Mouse (Mus musculus): ENCODE measurements at regions not wholly inside any gene's neighbourhood (a gene's known extent, or its start where the extent isn't known, plus 50 kb on each side); places are given as distances from the start of the nearest gene placed in this dataset.

GRCm38 (mm10) chr3:147882936-147883645 lies 1030.9 kb downstream of the Ttll7 start:
- Histone ChIP-seq H3K27me3 (ENCODE audit: control insufficient read depth, insufficient read depth, low read length, poor library complexity, severe bottlenecking) (no peaks in the 10 kb centered on the region), H3K36me3 (ENCODE audit: control insufficient read depth, insufficient read depth, low read length, poor library complexity, severe bottlenecking) (no peaks in the 10 kb centered on the region)
- no peak for DNase-seq (ENCODE audit: low read depth, low spot score)

GRCm38 (mm10) chr3:147878690-147879089 lies 1026.5 kb downstream of the Ttll7 start:
- DNase-seq (ENCODE audit: low read depth, low spot score) = no peak
- Histone ChIP-seq H3K36me3 (ENCODE audit: control insufficient read depth, insufficient read depth, low read length, poor library complexity, severe bottlenecking) (no peaks in the 10 kb centered on the region), H3K27me3 (ENCODE audit: control insufficient read depth, insufficient read depth, low read length, poor library complexity, severe bottlenecking) (no peaks in the 10 kb centered on the region)

- H3K36me3 ChIP-seq (ENCODE audit: control insufficient read depth, insufficient read depth, low read length, poor library complexity, severe bottlenecking) = no peaks in the 10 kb centered on the region
- no peaks in the 10 kb centered on the region for H3K27me3 ChIP-seq (ENCODE audit: control insufficient read depth, insufficient read depth, low read length, poor library complexity, severe bottlenecking)
- no peak for DNase-seq (ENCODE audit: low read depth, low spot score)
Measured at GRCm38 (mm10) chr3:147868281-147868680, 1016.1 kb downstream of the Ttll7 start.

GRCm38 (mm10) chr3:147853346-147853745 lies 1001.2 kb downstream of the Ttll7 start:
- Histone ChIP-seq H3K36me3 (ENCODE audit: control insufficient read depth, insufficient read depth, low read length, poor library complexity, severe bottlenecking) (no peaks in the 10 kb centered on the region), H3K27me3 (ENCODE audit: control insufficient read depth, insufficient read depth, low read length, poor library complexity, severe bottlenecking) (no peaks in the 10 kb centered on the region)
- no peak for DNase-seq (ENCODE audit: low read depth, low spot score)

DNA sequence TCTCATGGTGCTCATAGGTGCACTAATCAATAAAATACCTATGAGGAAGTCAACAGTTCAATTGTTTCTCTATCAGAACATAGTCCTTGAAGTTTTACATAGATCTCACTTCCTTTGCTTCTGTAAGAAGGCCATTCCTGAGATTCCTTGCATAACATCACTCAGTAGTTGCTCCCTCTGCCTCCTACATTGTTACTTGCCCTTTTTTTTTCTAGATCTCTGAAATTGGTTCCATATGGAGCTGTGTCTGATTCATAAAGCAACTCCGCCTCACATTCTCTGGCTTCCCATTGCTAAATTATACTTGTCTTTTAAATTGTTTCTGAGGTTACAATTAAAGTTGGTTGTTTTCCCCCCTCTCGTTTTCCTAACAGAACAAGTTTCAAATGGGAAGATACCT lies 1000.7 kb downstream of the Ttll7 start:
- DNase-seq (ENCODE audit: low read depth, low spot score) = no peak
- Histone ChIP-seq H3K27me3 (ENCODE audit: control insufficient read depth, insufficient read depth, low read length, poor library complexity, severe bottlenecking) (no peaks in the 10 kb centered on the region), H3K36me3 (ENCODE audit: control insufficient read depth, insufficient read depth, low read length, poor library complexity, severe bottlenecking) (no peaks in the 10 kb centered on the region)

GRCm38 (mm10) chr3:147841357-147841756 lies 989.2 kb downstream of the Ttll7 start:
- DNase-seq (ENCODE audit: low read depth, low spot score) = no peak
- Histone ChIP-seq H3K36me3 (ENCODE audit: control insufficient read depth, insufficient read depth, low read length, poor library complexity, severe bottlenecking) (no peaks in the 10 kb centered on the region), H3K27me3 (ENCODE audit: control insufficient read depth, insufficient read depth, low read length, poor library complexity, severe bottlenecking) (no peaks in the 10 kb centered on the region)

- Histone ChIP-seq H3K36me3 (ENCODE audit: control insufficient read depth, insufficient read depth, low read length, poor library complexity, severe bottlenecking) (no peaks in the 10 kb centered on the region), H3K27me3 (ENCODE audit: control insufficient read depth, insufficient read depth, low read length, poor library complexity, severe bottlenecking) (no peaks in the 10 kb centered on the region)
- no peak for DNase-seq (ENCODE audit: low read depth, low spot score)
Measured at GRCm38 (mm10) chr3:147838816-147839215, 986.6 kb downstream of the Ttll7 start.

DNA sequence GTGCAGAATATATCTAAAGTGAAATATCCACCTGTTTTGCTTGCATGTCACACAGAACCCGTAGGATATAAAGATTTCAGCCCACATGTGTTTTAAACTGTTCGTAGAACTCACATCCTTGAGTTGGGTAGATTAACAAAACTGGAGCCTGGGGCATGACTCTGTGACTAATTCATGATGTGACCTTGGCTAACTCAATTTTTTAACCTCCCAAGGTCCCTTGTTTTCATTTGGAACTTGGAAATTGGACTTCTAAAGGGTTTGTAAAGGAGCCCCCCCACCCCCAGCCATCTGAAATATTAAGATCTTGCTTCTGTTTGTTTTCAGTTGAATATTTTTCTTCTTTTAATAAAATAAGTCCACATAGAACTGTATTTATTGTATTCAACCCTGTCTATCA lies 983.5 kb downstream of the Ttll7 start:
- DNase-seq (ENCODE audit: low read depth, low spot score) = no peak
- Histone ChIP-seq H3K36me3 (ENCODE audit: control insufficient read depth, insufficient read depth, low read length, poor library complexity, severe bottlenecking) (no peaks in the 10 kb centered on the region), H3K27me3 (ENCODE audit: control insufficient read depth, insufficient read depth, low read length, poor library complexity, severe bottlenecking) (no peaks in the 10 kb centered on the region)

- no peaks in the 10 kb centered on the region for H3K27me3 ChIP-seq (ENCODE audit: control insufficient read depth, insufficient read depth, low read length, poor library complexity, severe bottlenecking)
- no peaks in the 10 kb centered on the region for H3K36me3 ChIP-seq (ENCODE audit: control insufficient read depth, insufficient read depth, low read length, poor library complexity, severe bottlenecking)
- DNase-seq (ENCODE audit: low read depth, low spot score) = no peak
Measured at GRCm38 (mm10) chr3:147825337-147825736, 973.2 kb downstream of the Ttll7 start.

- Histone ChIP-seq H3K27me3 (ENCODE audit: control insufficient read depth, insufficient read depth, low read length, poor library complexity, severe bottlenecking) (no peaks in the 10 kb centered on the region), H3K36me3 (ENCODE audit: control insufficient read depth, insufficient read depth, low read length, poor library complexity, severe bottlenecking) (no peaks in the 10 kb centered on the region)
- no peak for DNase-seq (ENCODE audit: low read depth, low spot score)
Measured at GRCm38 (mm10) chr3:147824451-147824850, 972.3 kb downstream of the Ttll7 start.

DNA sequence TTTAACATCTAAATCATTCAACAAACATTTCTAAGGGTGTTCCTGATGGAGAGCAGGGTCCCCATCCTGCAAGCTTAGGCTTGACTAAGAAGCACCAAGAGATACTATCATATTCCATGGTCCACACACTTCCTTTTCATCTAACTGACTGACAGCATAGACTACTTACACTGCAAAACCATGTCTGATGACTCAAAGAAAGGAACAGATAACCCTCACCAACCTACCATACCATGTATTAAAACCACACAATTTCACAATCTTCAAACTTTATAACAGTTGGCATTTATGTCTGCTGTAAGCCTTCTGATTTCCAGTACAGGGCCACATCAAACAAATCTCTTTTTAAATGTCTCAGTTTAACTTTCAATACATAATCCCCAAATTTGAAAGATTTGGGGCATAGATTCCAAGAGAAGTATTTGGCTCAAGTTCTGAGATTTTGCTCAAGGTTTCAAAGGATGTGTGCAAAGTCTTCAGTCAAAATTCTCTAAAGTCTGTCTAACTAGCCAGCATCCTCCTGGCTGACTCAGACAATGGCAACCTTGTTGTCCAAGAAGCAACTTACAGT lies 962.0 kb downstream of the Ttll7 start:
- no peak for DNase-seq (ENCODE audit: low read depth, low spot score)
- Histone ChIP-seq H3K27me3 (ENCODE audit: control insufficient read depth, insufficient read depth, low read length, poor library complexity, severe bottlenecking) (no peaks in the 10 kb centered on the region; the same call in 1 of the 2 replicates), H3K36me3 (ENCODE audit: control insufficient read depth, insufficient read depth, low read length, poor library complexity, severe bottlenecking) (no peaks in the 10 kb centered on the region)

- Histone ChIP-seq H3K36me3 (ENCODE audit: control insufficient read depth, insufficient read depth, low read length, poor library complexity, severe bottlenecking) (no peaks in the 10 kb centered on the region), H3K27me3 (ENCODE audit: control insufficient read depth, insufficient read depth, low read length, poor library complexity, severe bottlenecking) (no peaks in the 10 kb centered on the region)
- no peak for DNase-seq (ENCODE audit: low read depth, low spot score)
Measured at GRCm38 (mm10) chr3:147802546-147802945, 950.4 kb downstream of the Ttll7 start.

DNA sequence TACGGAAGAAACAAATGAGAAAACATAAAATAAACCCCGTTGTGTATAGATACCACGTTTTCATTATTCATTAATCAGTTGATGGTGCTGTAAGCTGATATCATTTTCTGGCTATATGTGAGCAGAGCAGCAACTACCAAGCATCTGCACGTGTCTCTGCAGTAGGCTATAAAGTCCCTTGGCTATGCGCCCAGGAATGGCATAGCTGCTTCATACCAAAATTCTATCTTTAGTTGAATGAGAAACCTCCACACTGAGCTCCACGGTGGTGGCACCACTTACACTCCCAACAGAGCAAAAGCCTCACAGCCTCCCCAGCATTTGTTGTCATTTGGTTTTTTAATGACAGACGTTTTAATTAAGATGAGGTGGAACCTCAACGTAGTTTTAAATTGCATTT lies 944.4 kb downstream of the Ttll7 start:
- no peaks in the 10 kb centered on the region for H3K36me3 ChIP-seq (ENCODE audit: control insufficient read depth, insufficient read depth, low read length, poor library complexity, severe bottlenecking)
- H3K27me3 ChIP-seq (ENCODE audit: control insufficient read depth, insufficient read depth, low read length, poor library complexity, severe bottlenecking) = no peaks in the 10 kb centered on the region
- no peak for DNase-seq (ENCODE audit: low read depth, low spot score)

- H3K36me3 ChIP-seq (ENCODE audit: control insufficient read depth, insufficient read depth, low read length, poor library complexity, severe bottlenecking) = no peaks in the 10 kb centered on the region
- H3K27me3 ChIP-seq (ENCODE audit: control insufficient read depth, insufficient read depth, low read length, poor library complexity, severe bottlenecking) = no peaks in the 10 kb centered on the region
- no peak for DNase-seq (ENCODE audit: low read depth, low spot score)
Measured at GRCm38 (mm10) chr3:147795116-147795515, 942.9 kb downstream of the Ttll7 start.

GRCm38 (mm10) chr3:147786555-147786954 lies 934.4 kb downstream of the Ttll7 start:
- Histone ChIP-seq H3K36me3 (ENCODE audit: control insufficient read depth, insufficient read depth, low read length, poor library complexity, severe bottlenecking) (no peaks in the 10 kb centered on the region), H3K27me3 (ENCODE audit: control insufficient read depth, insufficient read depth, low read length, poor library complexity, severe bottlenecking) (no peaks in the 10 kb centered on the region)
- no peak for DNase-seq (ENCODE audit: low read depth, low spot score)

GRCm38 (mm10) chr3:147750842-147751191 lies 898.6 kb downstream of the Ttll7 start:
- Histone ChIP-seq H3K36me3 (ENCODE audit: control insufficient read depth, insufficient read depth, low read length, poor library complexity, severe bottlenecking) (no peaks in the 10 kb centered on the region), H3K27me3 (ENCODE audit: control insufficient read depth, insufficient read depth, low read length, poor library complexity, severe bottlenecking) (no peaks in the 10 kb centered on the region)
- DNase-seq (ENCODE audit: low read depth, low spot score) = no peak
